Mouse (Mus musculus): ENCODE results near the gene Pcsk6.
"Not testable (repeated sequence)": the region's sequence is repeated elsewhere in the genome, so short reads cannot be mapped to it uniquely, and the experiment has no call there.

DNA sequence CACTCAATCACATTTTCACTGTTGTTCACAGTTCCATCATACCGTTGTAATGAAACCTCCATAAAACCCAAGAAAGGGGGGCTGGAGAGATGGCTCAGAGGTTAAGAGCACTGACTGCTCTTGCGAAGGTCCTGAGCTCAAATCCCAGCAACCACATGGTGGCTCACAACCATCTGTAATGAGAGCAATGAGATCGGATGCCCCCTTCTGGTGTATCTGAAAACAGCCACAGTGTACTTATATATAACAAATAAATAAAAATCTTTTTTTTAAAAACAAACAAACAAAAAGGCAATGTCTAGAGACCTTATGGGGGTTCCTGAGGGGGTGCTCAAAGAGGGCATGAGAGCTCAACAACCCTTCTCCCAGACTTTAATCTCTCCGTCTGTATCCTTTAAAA, 39.6 kb upstream of the Pcsk6 start:
- TF ChIP-seq ZC3H11A (IDR thresholded peaks at IDR 0.05; ENCODE audit: borderline replicate concordance, low read depth, low read length); ZNF384 (IDR thresholded peaks at IDR 0.05; ENCODE audit: low read depth, low read length); HCFC1 (IDR thresholded peaks at IDR 0.05; ENCODE audit: borderline replicate concordance, insufficient read depth, low read length); MAFK (IDR thresholded peaks at IDR 0.05; ENCODE audit: insufficient read depth, low read depth, low read length): not testable (repeated sequence)

Measured in ES-E14 (cell line).